ENCODE assay signal across 29 mouse cellular contexts in genomic region chr2:32825796-32826195, GRCm38 (mm10). TPM values are rescaled to one million over a fixed set of nuclear protein-coding genes. Genes with fewer than 3 reads are reported as not detected.
"Had no signal": no experiment of that assay in that cellular context is flagged by ENCODE, and none has a peak within 500 bp of the region (broad histone marks: within the 10 kb centered on the region; RNA-seq: fewer than 3 reads in every experiment).

No protein-coding gene starts in this region.

- H3K9me3 ChIP-seq: heart, embryonic 13.5 days; heart, embryonic 15.5 days; hindbrain, embryonic 13.5 days; hindbrain, embryonic 15.5 days; limb, embryonic 13.5 days; limb, embryonic 15.5 days; liver, embryonic 12.5 days had no signal

- DNase-seq: gastrocnemius, postnatal 14 days; gastrocnemius, postnatal 36 days; heart, adult 11 months; heart, adult 2 months; heart, postnatal 14 days; heart, postnatal 36 days; kidney, adult 11 months; kidney, adult 2 months; kidney, adult 9 months; kidney, postnatal 14 days; kidney, postnatal 36 days; left cerebral cortex, postnatal 4 days had no signal

- H3K27ac ChIP-seq: heart, adult 2 months; heart, embryonic 13.5 days; heart, embryonic 15.5 days; hindbrain, embryonic 13.5 days; hindbrain, embryonic 15.5 days; hindbrain, postnatal 0 days; limb, embryonic 13.5 days; limb, embryonic 15.5 days; liver, embryonic 12.5 days; liver, embryonic 14.5 days had no signal

- H3K9ac ChIP-seq: heart, embryonic 13.5 days; heart, embryonic 15.5 days; hindbrain, embryonic 13.5 days; hindbrain, embryonic 15.5 days; limb, embryonic 13.5 days; limb, embryonic 15.5 days; liver, embryonic 12.5 days; liver, embryonic 14.5 days had no signal

- H3K4me1 ChIP-seq: limb, embryonic 15.5 days had no signal

- H3K36me3 ChIP-seq: heart, embryonic 15.5 days; limb, embryonic 13.5 days; limb, embryonic 15.5 days; liver, embryonic 12.5 days had no signal

- ATAC-seq: hindbrain, postnatal 0 days; intestine, embryonic 16.5 days; liver, embryonic 12.5 days had no signal

- H3K27me3 ChIP-seq: heart, embryonic 13.5 days; heart, embryonic 15.5 days; hindbrain, embryonic 13.5 days; hindbrain, embryonic 15.5 days; limb, embryonic 13.5 days; limb, embryonic 15.5 days; liver, embryonic 12.5 days had no signal

- H3K4me3 ChIP-seq: heart, adult 2 months; heart, embryonic 13.5 days; heart, embryonic 15.5 days; hindbrain, embryonic 13.5 days; hindbrain, embryonic 15.5 days; limb, embryonic 13.5 days; limb, embryonic 15.5 days; liver, embryonic 12.5 days had no signal

- H3K4me2 ChIP-seq: heart, embryonic 11.5 days; heart, embryonic 13.5 days; heart, embryonic 15.5 days; hindbrain, embryonic 13.5 days; hindbrain, embryonic 15.5 days; limb, embryonic 13.5 days; limb, embryonic 15.5 days; liver, embryonic 12.5 days had no signal

RNA-seq across cellular contexts. Expression of gene Cfap157, which starts 41.6 kb away (rescaled TPM):
- total RNA-seq: gastrocnemius, adult 18-20 months; gastrocnemius, adult 8-10 months; gastrocnemius, postnatal 36 days; heart, adult 2 months; heart, postnatal 36 days; hematopoietic stem cell, adult 5-6 weeks; left cerebral cortex, postnatal 10 days; liver, adult 2 months had no signal
- polyA plus RNA-seq: kidney, adult 2 months; large intestine, adult 2 months; liver, adult 2 months; liver, embryonic 14.5 days had no signal

RNA-seq across cellular contexts. Expression of gene Ttc16, which starts 50.4 kb away (rescaled TPM):
- total RNA-seq: gastrocnemius, postnatal 14 days; gastrocnemius, postnatal 36 days; hematopoietic stem cell, adult 5-6 weeks had no signal
